Mouse (Mus musculus) heart, adult 9 months (tissue): ENCODE results near the gene Sox6.

ENCODE experiments used
- DNase-seq, 2 experiments: peaks; one replicate each; pipeline ENCODE4 v3.0.0; 2022; ENCODE audit warnings: low spot score in 2 of 2

Sox6 gene

DNA sequence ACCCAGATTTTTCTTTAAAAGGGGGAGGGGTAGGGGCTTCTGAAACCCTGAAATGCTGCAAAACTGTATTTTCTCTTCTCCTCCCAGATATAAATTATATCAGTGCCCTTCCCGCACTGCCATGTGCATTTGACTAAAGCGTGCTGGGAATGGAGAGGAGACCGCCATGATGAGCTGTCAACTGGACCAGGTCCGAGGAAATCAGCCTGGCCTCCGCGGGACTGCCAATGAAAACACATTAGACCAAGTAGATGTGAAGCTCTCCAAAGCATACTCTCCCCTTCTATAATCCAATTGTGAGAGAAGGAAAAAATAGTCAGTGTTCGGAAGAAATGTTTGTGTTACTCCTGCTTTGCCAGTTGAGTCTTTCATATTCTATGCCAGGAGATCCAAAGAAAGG, 284.4 kb downstream of the Sox6 start:
- DNase-seq = peak in 1 of 2 experiments; percentile 26

DNA sequence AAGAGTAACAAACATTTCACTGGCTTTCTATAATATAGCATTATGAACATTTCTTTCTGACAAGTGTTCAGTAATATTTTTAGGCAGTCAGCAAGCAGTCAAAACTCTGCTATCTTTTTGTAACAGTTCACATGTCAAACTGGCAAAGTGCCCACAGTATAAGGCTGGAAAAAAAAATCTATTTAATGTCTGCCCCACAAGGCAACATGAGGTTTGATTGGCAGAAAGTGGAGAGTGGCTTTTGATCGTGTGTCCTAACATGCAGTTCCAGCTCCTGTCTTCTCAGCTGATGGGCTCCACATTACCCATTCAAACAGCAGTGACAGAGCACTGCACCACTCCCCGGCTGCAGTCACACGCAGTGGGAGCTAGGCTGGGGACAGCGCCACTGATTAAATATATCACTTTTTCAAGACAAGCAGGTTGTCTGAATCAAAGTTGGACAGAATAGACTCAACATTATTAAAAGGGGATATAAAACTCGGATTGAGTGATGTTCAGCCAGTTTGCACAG, 286.4 kb downstream of the Sox6 start:
- DNase-seq = no peak

GRCm38 (mm10) chr7:115751083-115751482, 287.5 kb downstream of the Sox6 start:
- no peak for DNase-seq

DNA sequence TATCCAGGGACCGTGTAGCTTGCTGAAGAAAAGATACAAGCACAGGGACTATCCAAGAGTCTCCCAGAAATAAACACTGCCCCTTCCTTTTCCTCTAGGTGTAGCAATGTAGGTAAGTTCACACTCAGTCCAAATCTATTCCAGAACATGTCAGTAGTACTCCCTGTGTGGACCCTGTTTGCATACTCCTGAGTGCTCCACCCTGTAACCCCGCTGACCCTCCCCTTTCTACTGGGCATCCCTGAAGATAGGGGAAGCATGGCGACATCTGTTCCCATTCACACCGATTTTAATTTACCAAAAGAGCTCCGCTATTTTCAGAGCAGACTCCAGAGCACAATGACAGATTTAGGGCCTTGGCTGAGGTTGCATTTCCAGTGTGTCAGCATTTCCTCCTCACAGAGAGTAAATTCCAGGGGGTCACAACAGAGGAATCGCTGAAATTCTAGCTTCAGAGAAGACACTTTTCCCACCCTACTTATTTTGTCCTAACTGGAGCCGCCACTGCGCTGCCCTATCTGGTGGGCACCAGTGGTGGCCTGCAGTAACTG, 288.2 kb downstream of the Sox6 start:
- no peak for DNase-seq

GRCm38 (mm10) chr7:115747541-115747940, 291.1 kb downstream of the Sox6 start:
- no peak for DNase-seq

DNA sequence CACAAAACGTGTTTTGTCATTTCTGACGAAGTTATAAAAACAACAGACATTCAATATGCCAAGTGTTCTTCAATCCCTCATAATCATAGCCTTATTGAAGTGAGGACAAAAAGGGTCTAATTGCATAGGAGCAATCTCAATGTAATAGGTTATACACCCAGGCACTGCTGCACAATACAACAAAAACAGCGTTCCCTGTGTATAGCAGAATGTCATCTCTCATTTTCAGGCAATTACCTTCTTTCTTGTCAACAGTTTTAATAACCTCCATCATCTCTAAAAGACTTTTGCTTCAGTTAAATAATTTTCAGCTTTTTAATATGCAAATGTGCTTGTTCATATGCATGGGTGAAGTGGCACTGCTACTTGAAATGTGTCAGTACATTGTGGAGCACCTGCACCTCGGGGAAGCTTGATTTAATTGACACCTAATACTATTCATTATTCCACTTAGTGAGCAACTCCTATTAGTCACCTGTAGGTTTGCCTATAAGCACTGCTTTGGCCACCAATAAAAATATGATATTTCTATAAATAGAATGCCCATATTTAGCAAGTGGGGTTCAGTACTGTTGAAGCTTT, 292.8 kb downstream of the Sox6 start:
- no peak for DNase-seq

GRCm38 (mm10) chr7:115734137-115734536, 304.5 kb downstream of the Sox6 start:
- no peak for DNase-seq

DNA sequence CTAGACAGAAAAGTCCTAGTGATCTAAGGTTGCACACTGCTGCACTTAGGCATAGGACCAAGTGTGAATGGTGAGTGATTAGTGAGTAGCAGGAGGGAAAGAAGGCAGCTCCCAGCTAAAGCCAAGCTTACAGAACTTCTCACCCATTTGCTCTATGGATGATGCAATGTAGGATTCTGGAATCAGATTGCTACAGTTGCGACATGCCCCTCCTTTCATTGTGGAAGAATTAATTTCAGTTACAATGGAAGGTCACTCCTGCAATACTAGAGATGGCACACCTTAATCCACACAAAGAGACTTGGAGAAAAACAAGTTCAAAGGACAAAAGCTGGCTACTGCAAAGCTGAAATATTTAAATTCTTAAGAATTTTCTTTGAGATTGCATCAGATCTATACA, 305.8 kb downstream of the Sox6 start:
- no peak for DNase-seq

DNA sequence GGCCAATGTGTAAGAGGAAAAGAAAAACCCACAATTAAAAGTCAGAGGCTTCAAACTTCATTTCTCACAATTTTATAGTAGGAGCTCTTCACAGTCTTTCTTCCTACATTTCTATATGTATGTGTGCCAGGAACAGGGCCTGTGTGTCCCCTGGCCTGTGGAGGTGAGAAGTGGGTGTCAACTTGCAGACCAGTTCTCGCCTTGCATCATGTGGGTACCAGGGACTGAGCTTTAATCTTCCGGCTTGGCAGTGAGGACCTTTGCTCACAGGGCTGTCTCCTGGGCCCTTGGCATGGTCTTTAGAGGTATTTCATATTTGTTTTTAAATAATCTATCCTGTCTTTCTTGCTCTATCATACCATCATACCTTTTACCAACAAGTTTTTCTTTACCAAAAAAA, 311.8 kb downstream of the Sox6 start:
- DNase-seq = no peak

- DNase-seq = no peak
Measured at GRCm38 (mm10) chr7:115724404-115724803, 314.2 kb downstream of the Sox6 start.

DNA sequence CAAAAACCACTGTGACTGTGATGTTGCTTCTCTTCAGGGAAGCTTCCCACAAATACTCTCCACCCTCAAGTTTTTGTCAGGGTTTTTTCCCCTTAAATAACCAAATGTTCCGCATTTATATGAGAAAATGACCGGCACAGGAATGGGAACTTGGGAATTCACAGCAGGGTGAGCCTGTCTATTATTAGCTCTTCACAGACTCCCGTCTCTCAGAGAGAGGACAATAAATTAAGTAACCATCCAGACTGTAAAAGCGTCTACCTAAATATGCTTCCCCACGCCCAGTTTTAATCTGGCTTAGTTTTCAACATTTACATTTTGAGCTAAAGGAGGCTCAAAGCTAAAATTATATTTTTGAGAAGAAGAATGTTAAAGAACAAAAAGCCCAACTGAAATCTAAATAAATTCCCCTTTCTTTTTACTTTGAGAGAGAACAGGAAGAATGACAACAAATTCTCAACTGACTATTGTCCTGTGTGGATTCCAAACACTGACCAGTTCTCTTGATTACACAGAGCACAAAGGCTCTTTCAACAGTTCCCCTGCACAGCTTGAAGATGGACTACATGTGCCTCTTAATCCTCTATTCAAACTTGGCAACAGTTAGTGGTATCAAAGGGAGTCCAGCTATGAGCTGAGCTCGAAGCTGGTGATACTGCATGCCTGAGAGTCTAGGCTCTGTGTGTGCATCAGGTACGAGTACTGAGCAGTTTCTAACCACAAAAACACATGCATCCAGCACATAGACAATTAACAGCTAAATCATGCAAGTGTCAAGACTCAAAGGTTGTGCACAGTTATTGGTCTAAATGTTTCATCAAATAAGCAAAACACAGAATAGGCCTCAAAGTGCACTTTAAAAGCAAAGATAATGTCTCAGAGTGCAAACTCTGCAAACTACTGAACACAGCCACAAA, 316.7 kb downstream of the Sox6 start:
- no peak for DNase-seq

GRCm38 (mm10) chr7:115719791-115720190, 318.8 kb downstream of the Sox6 start:
- no peak for DNase-seq

- DNase-seq = no peak
Measured at GRCm38 (mm10) chr7:115706141-115706540, 332.5 kb downstream of the Sox6 start.

DNA sequence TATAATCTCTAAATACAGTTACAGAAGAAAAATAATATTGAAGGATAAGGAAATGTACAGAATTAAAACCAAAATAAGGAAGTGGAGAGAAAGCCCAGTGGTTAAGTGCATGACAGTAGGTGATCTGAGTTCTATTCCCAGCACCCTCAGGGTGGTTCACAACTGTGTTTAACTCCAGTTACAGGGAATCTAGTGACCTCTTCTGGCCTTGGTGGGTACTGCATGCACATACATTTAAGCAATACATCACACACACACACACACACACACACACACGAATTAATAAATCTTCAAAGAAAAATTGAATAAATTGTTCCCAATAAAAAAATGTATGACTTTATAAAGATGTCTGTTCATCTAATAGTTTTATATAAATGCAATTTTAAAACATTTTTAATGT, 340.5 kb downstream of the Sox6 start:
- no peak for DNase-seq

DNA sequence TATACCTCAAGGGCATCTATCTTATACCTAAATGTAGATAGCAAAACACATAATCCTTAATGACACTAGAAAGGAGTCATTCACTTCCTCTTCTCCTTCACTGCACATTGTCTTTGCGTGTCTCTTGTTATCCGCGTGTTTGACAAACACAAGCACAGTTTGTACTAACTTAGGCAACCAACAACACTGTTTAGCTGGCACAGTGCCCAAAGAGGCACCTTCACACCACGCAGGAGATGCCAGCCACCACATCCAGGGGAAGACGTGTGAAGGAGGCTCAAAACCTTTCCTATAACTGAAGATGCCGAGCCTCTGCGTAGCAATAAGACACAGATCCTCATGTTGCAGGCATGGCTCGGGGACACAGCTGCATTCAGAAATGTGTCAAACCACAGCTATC, 345.4 kb downstream of the Sox6 start:
- DNase-seq = peak in 1 of 2 experiments; percentile 11

DNA sequence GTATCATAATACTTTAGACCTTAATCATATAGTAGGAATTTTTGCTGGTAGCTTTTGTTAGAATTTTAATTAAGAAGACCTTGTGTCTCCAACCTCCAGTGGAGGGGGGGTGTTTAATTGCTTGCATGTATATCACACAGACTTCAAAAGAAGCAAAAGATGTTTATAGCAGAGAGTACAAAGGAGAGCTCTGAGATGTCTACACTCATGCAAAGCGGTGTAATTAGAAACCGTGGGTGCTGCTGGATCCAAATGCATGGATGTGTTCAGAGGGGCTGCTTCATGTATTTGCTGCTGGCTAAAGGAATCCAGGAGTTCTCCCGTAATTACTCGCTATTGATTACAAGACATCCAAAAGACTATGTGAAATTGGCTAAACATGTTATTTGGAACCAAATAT, 347.5 kb downstream of the Sox6 start:
- DNase-seq = no peak

- DNase-seq = no peak
Measured at GRCm38 (mm10) chr7:115686687-115687086, 351.9 kb downstream of the Sox6 start.

DNA sequence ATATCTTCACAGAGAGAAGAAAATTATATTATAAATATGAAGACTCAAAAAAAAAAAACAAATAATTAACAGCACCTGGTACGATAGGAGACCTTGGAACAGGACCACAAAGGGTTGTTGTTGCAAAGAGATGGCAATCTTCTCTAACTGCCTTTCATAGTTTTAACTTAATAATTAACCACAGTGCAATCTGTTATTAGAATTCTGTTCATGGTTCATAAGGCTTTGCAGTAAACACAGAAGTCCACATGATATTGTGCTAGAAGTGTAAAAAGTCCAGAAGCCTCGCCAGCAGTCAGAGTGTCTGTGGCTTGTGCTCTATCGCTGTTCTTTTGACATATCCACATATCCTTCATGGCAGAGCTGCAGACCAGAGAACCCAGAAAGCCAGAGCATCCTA, 354.5 kb downstream of the Sox6 start:
- DNase-seq = no peak

DNA sequence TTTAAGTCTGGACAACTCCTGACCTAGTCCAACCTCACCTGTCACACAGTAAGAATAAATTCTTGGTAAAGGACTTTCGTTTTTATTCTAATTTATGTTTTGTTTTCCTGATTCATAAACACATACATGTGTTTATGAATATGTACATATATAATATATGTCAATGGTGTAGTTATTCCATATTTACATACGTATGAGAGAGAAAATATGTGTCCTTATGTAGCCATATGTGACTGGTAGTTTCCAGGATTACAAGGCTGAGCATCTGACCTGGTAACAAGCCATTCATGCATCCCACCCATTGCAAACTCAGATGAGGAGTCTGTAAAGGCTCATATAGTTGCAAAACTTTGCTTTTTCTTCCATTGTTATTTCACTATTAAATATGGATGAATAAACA, 366.8 kb downstream of the Sox6 start:
- DNase-seq = no peak

GRCm38 (mm10) chr7:115671272-115671671, 367.3 kb downstream of the Sox6 start:
- DNase-seq = no peak

GRCm38 (mm10) chr7:115669207-115670004, 369.2 kb downstream of the Sox6 start:
- DNase-seq = peak; percentile 9 to 33
